Mouse (Mus musculus) WW6 (cell line): Measurements from ENCODE around the gene Pnmal1.

Experiments
- DNase-seq: peaks from one replicate; pipeline ENCODE4 v3.0.0-alpha.2; 2013; ENCODE audit warnings: low read depth, low spot score

The Pnmal1 gene

GRCm38 (mm10) chr7:16994400-16994799 lies 34.9 kb downstream of the Pnmal1 start:
- no peak for DNase-seq

GRCm38 (mm10) chr7:16995345-16995744 lies 35.9 kb downstream of the Pnmal1 start:
- no peak for DNase-seq

- DNase-seq = no peak
These were observed 39.8 kb downstream of the Pnmal1 start for GRCm38 (mm10) chr7:16999233-16999632.

GRCm38 (mm10) chr7:16999650-17000049 lies 40.2 kb downstream of the Pnmal1 start:
- peak; percentile 50 for DNase-seq

GRCm38 (mm10) chr7:17002375-17003195 lies 43.1 kb downstream of the Pnmal1 start:
- peak; percentile 52 for DNase-seq

- no peak for DNase-seq
These were observed 43.9 kb downstream of the Pnmal1 start for GRCm38 (mm10) chr7:17003230-17003960.

GRCm38 (mm10) chr7:17004716-17005115 lies 45.2 kb downstream of the Pnmal1 start:
- DNase-seq = no peak

GRCm38 (mm10) chr7:17007300-17007699 lies 47.8 kb downstream of the Pnmal1 start:
- no peak for DNase-seq

GRCm38 (mm10) chr7:17009326-17010009 lies 50.0 kb downstream of the Pnmal1 start:
- no peak for DNase-seq

- DNase-seq = no peak
These were observed 50.5 kb downstream of the Pnmal1 start for GRCm38 (mm10) chr7:17010010-17010347.

GRCm38 (mm10) chr7:17011909-17012590 lies 52.6 kb downstream of the Pnmal1 start:
- no peak for DNase-seq
